Mouse (Mus musculus): Measurements from ENCODE around the gene Plin3.
A peak's percentile ranks its signal among the peaks of the same experiment; 100 is the strongest.

- TF ChIP-seq CTCF (IDR thresholded peaks at IDR 0.05; ENCODE audit: low read depth) (peak; percentile 95), EP300 (IDR thresholded peaks at IDR 0.05; ENCODE audit: low read depth) (no peak)
These were observed 28.7 kb downstream of the Plin3 start for GRCm38 (mm10) chr17:56264020-56264419.
